Mouse (Mus musculus): ENCODE results near the gene Rsph10b. TPM values are rescaled to one million over a fixed set of nuclear protein-coding genes. Genes with fewer than 3 reads are reported as not detected.
A peak's percentile ranks its signal among the peaks of the same experiment; 100 is the strongest.

Gene Rsph10b
- polyA plus RNA-seq, 1 experiment from 2014 or later: 5.4 TPM

- peak; percentile 17; the same call in 1 of the 2 replicates for ATAC-seq
- H3K27me3 ChIP-seq (replicated peaks; ENCODE audit: control insufficient read depth, insufficient read depth, low read length): no peaks in the 10 kb centered on the region
- no peak overlapping the region for H3K4me2 ChIP-seq (ENCODE audit: low read length)
- no peak overlapping the region for H3K4me3 ChIP-seq (ENCODE audit: low read length)
- 0 out of 2 replicates have a peak, but pooled peaks cover 3% of the 10 kb centered on the region for H3K36me3 ChIP-seq (ENCODE audit: control insufficient read depth, insufficient read depth, low read length)
- no peaks in the 10 kb centered on the region for H3K4me1 ChIP-seq (ENCODE audit: control insufficient read depth, insufficient read depth, low read depth, low read length)
- no peaks in the 10 kb centered on the region for H3K9me3 ChIP-seq (ENCODE audit: control insufficient read depth, low read length)
- no peak overlapping the region for H3K9ac ChIP-seq (ENCODE audit: low read depth, low read length)
- 34% methylated on average over 9 of the region's 9 CpGs for WGBS
- no peak overlapping the region for H3K27ac ChIP-seq (ENCODE audit: low read depth, low read length)
Measured at GRCm38 (mm10) chr5:143980858-143981257, 48.0 kb downstream of the Rsph10b start.

- ATAC-seq: no peak
- H3K9me3 ChIP-seq (ENCODE audit: control insufficient read depth, low read length): no peaks in the 10 kb centered on the region
- H3K36me3 ChIP-seq (ENCODE audit: control insufficient read depth, insufficient read depth, low read length): peaks cover 4% of the 10 kb centered on the region; the same call in 1 of the 2 replicates
- 79% methylated on average over 2 of the region's 2 CpGs for WGBS
- no peaks in the 10 kb centered on the region for H3K4me1 ChIP-seq (ENCODE audit: control insufficient read depth, insufficient read depth, low read depth, low read length)
- H3K9ac ChIP-seq (ENCODE audit: low read depth, low read length): no peak overlapping the region
- no peaks in the 10 kb centered on the region for H3K27me3 ChIP-seq (replicated peaks; ENCODE audit: control insufficient read depth, insufficient read depth, low read length)
- H3K27ac ChIP-seq (ENCODE audit: low read depth, low read length): no peak overlapping the region
- H3K4me3 ChIP-seq (ENCODE audit: low read length): no peak overlapping the region
- no peak overlapping the region for H3K4me2 ChIP-seq (ENCODE audit: low read length)
Measured at GRCm38 (mm10) chr5:143982361-143982760, 49.5 kb downstream of the Rsph10b start.

GRCm38 (mm10) chr5:143985381-143985780 is 52.5 kb downstream of the Rsph10b start:
- no peaks in the 10 kb centered on the region for H3K9me3 ChIP-seq (ENCODE audit: control insufficient read depth, low read length)
- H3K9ac ChIP-seq (ENCODE audit: low read depth, low read length): no peak overlapping the region
- ATAC-seq: no peak
- H3K4me1 ChIP-seq (ENCODE audit: control insufficient read depth, insufficient read depth, low read depth, low read length): no peaks in the 10 kb centered on the region
- H3K4me2 ChIP-seq (ENCODE audit: low read length): no peak overlapping the region
- H3K27me3 ChIP-seq (replicated peaks; ENCODE audit: control insufficient read depth, insufficient read depth, low read length): no peaks in the 10 kb centered on the region
- no peak overlapping the region for H3K4me3 ChIP-seq (ENCODE audit: low read length)
- H3K27ac ChIP-seq (ENCODE audit: low read depth, low read length): no peak overlapping the region
- 76% methylated on average over 7 of the region's 7 CpGs for WGBS
- peaks cover 25% of the 10 kb centered on the region for H3K36me3 ChIP-seq (ENCODE audit: control insufficient read depth, insufficient read depth, low read length)

- no peaks in the 10 kb centered on the region for H3K27me3 ChIP-seq (replicated peaks; ENCODE audit: control insufficient read depth, insufficient read depth, low read length)
- no peak overlapping the region for H3K4me3 ChIP-seq (ENCODE audit: low read length)
- no peaks in the 10 kb centered on the region for H3K4me1 ChIP-seq (ENCODE audit: control insufficient read depth, insufficient read depth, low read depth, low read length)
- ATAC-seq: no peak
- H3K36me3 ChIP-seq (ENCODE audit: control insufficient read depth, insufficient read depth, low read length): peaks cover 40% of the 10 kb centered on the region
- H3K4me2 ChIP-seq (ENCODE audit: low read length): no peak overlapping the region
- H3K9me3 ChIP-seq (ENCODE audit: control insufficient read depth, low read length): no peaks in the 10 kb centered on the region
- WGBS: 98% methylated on average over 3 of the region's 3 CpGs
- H3K9ac ChIP-seq (ENCODE audit: low read depth, low read length): no peak overlapping the region
- H3K27ac ChIP-seq (ENCODE audit: low read depth, low read length): no peak overlapping the region
Measured at GRCm38 (mm10) chr5:143987596-143987995, 54.8 kb downstream of the Rsph10b start.

- H3K9me3 ChIP-seq (ENCODE audit: control insufficient read depth, low read length): no peaks in the 10 kb centered on the region
- no peak overlapping the region for H3K27ac ChIP-seq (ENCODE audit: low read depth, low read length)
- H3K27me3 ChIP-seq (replicated peaks; ENCODE audit: control insufficient read depth, insufficient read depth, low read length): no peaks in the 10 kb centered on the region
- no peak overlapping the region for H3K4me3 ChIP-seq (ENCODE audit: low read length)
- WGBS: 75% methylated on average over 4 of the region's 4 CpGs
- no peak overlapping the region for H3K9ac ChIP-seq (ENCODE audit: low read depth, low read length)
- no peak for ATAC-seq
- peaks cover 51% of the 10 kb centered on the region for H3K36me3 ChIP-seq (ENCODE audit: control insufficient read depth, insufficient read depth, low read length)
- H3K4me1 ChIP-seq (ENCODE audit: control insufficient read depth, insufficient read depth, low read depth, low read length): no peaks in the 10 kb centered on the region
- H3K4me2 ChIP-seq (ENCODE audit: low read length): no peak overlapping the region
Measured at GRCm38 (mm10) chr5:143989046-143989445, 56.2 kb downstream of the Rsph10b start.

- Histone ChIP-seq H3K27ac (ENCODE audit: low read depth, low read length) (no peak overlapping the region), H3K36me3 (ENCODE audit: control insufficient read depth, insufficient read depth, low read length) (peaks cover 55% of the 10 kb centered on the region), H3K27me3 (replicated peaks; ENCODE audit: control insufficient read depth, insufficient read depth, low read length) (no peaks in the 10 kb centered on the region), H3K9ac (ENCODE audit: low read depth, low read length) (no peak overlapping the region), H3K4me3 (ENCODE audit: low read length) (no peak overlapping the region), H3K4me1 (ENCODE audit: control insufficient read depth, insufficient read depth, low read depth, low read length) (no peaks in the 10 kb centered on the region), H3K9me3 (ENCODE audit: control insufficient read depth, low read length) (no peaks in the 10 kb centered on the region), H3K4me2 (ENCODE audit: low read length) (no peak overlapping the region)
- 77% methylated on average over 11 of the region's 11 CpGs for WGBS
- ATAC-seq: no peak
Measured at GRCm38 (mm10) chr5:143990086-143990485, 57.3 kb downstream of the Rsph10b start.

- WGBS: 86% methylated on average over 10 of the region's 10 CpGs
- Histone ChIP-seq H3K4me3 (ENCODE audit: low read length) (no peak overlapping the region), H3K4me1 (ENCODE audit: control insufficient read depth, insufficient read depth, low read depth, low read length) (no peaks in the 10 kb centered on the region), H3K27ac (ENCODE audit: low read depth, low read length) (no peak overlapping the region), H3K9ac (ENCODE audit: low read depth, low read length) (no peak overlapping the region), H3K4me2 (ENCODE audit: low read length) (no peak overlapping the region), H3K27me3 (replicated peaks; ENCODE audit: control insufficient read depth, insufficient read depth, low read length) (no peaks in the 10 kb centered on the region), H3K36me3 (ENCODE audit: control insufficient read depth, insufficient read depth, low read length) (peaks cover 60% of the 10 kb centered on the region), H3K9me3 (ENCODE audit: control insufficient read depth, low read length) (no peaks in the 10 kb centered on the region)
- no peak for ATAC-seq
Measured at GRCm38 (mm10) chr5:143992661-143993060, 59.8 kb downstream of the Rsph10b start.

- Histone ChIP-seq H3K36me3 (ENCODE audit: control insufficient read depth, insufficient read depth, low read length) (peaks cover 65% of the 10 kb centered on the region), H3K4me3 (ENCODE audit: low read length) (no peak overlapping the region)
- 90% methylated on average over 8 of the region's 8 CpGs for WGBS
Measured at GRCm38 (mm10) chr5:143993260-143993659, 60.4 kb downstream of the Rsph10b start.

GRCm38 (mm10) chr5:143993849-143994248 is 61.0 kb downstream of the Rsph10b start:
- Histone ChIP-seq H3K9ac (ENCODE audit: low read depth, low read length) (no peak overlapping the region), H3K27me3 (replicated peaks; ENCODE audit: control insufficient read depth, insufficient read depth, low read length) (no peaks in the 10 kb centered on the region), H3K9me3 (ENCODE audit: control insufficient read depth, low read length) (no peaks in the 10 kb centered on the region), H3K36me3 (ENCODE audit: control insufficient read depth, insufficient read depth, low read length) (peaks cover 64% of the 10 kb centered on the region), H3K4me2 (ENCODE audit: low read length) (no peak overlapping the region), H3K27ac (ENCODE audit: low read depth, low read length) (no peak overlapping the region), H3K4me1 (ENCODE audit: control insufficient read depth, insufficient read depth, low read depth, low read length) (no peaks in the 10 kb centered on the region), H3K4me3 (ENCODE audit: low read length) (no peak overlapping the region)
- 94% methylated on average over 5 of the region's 5 CpGs for WGBS
- no peak for ATAC-seq

More at GRCm38 (mm10) chr5:143993260-143993659, 60.4 kb downstream of the Rsph10b start:
- Histone ChIP-seq H3K27ac (ENCODE audit: low read depth, low read length) (no peak overlapping the region), H3K4me1 (ENCODE audit: control insufficient read depth, insufficient read depth, low read depth, low read length) (no peaks in the 10 kb centered on the region), H3K9me3 (ENCODE audit: control insufficient read depth, low read length) (no peaks in the 10 kb centered on the region), H3K27me3 (replicated peaks; ENCODE audit: control insufficient read depth, insufficient read depth, low read length) (no peaks in the 10 kb centered on the region), H3K4me2 (ENCODE audit: low read length) (no peak overlapping the region), H3K9ac (ENCODE audit: low read depth, low read length) (no peak overlapping the region)
- ATAC-seq: no peak

All from hindbrain, embryonic 16.5 days (tissue).